Mouse (Mus musculus) ES-Bruce4 (cell line): Measurements from ENCODE around the gene Zfp346.

Experiments used
- CTCF ChIP-seq: IDR thresholded peaks from one replicate; pipeline ENCODE4 v1.8.1; 2011; ENCODE audit warnings: low read depth, low read length
- EP300 ChIP-seq: IDR thresholded peaks from 2 replicates; pipeline ENCODE4 v1.6.1; 2011; ENCODE audit warnings: low read depth, low read length; ENCODE audit not compliant: insufficient read depth

GRCm38 (mm10) chr13:55140271-55140670, 35.2 kb downstream of the Zfp346 start:
- TF ChIP-seq CTCF (no peak), EP300 (no peak)
